Mouse (Mus musculus) common myeloid progenitor, adult 5-6 weeks (primary cell): ENCODE data around the gene Des. TPM values are rescaled to one million over a fixed set of nuclear protein-coding genes. Genes with fewer than 3 reads are reported as not detected.
A peak's percentile ranks its signal among the peaks of the same experiment; 100 is the strongest.

ENCODE experiments used
- ATAC-seq: replicated peaks from 2 replicates; pipeline ENCODE4 v1.8.0; 2016; ENCODE audit warnings: low read depth, mild to moderate bottlenecking, moderate TSS enrichment, inconsistent platforms; ENCODE audit not compliant: poor library complexity, severe bottlenecking
- total RNA-seq: library from RNA; stranded (forward); fragments of 200-1000, 187-1606 nt; gene quantifications from 2 replicates; pipeline ENCODE4 v1.2.3, GENCODE M21; 2017

The Des gene
- total RNA-seq, 1 experiment from 2014 or later = not detected

DNA sequence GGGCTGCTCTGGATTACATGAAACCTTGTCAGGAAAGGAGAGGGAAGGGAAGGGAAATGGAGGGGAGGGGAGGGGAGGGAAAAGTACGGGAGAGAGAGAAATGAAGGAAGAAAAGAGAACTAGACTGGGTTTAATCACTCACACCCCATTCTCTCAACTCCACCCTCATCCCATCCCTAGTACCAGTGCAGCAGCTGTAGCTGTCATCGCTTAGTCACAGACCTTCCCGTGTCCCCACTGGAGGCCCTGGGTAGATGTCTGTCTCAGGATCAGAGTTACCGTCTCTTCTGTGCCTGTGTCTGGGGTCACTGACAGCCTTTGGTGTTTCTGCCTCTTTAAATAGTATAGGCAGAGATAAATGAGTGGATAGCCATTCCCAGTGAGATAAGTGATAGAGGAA lies 48.1 kb downstream of the Des start:
- ATAC-seq = no peak

- no peak for ATAC-seq
These were observed 49.8 kb downstream of the Des start for GRCm38 (mm10) chr1:75409950-75410349.

DNA sequence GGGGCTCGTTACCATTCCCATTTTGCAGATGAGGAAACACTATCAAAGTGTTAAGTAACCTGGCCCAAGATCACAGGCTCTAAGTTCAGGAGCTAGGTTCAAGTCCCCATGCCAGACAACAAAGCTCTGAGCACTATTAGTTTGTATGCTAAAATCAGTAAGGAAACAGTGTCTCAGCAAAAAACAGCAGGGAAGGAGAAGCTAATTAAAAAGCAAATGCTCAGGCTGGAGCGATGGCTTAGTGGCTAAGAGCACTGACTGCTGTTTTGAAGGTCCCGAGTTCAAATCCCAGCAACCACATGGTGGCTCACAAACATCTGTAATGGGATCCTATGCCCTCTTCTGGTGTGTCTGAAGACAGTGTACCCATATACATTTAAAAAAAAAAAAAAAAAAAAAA lies 52.1 kb downstream of the Des start:
- no peak for ATAC-seq

GRCm38 (mm10) chr1:75413749-75414148 lies 53.6 kb downstream of the Des start:
- ATAC-seq = peak; percentile 88

Other genes with a start within 250 kb of the Des start
- gene Nhej1, start 235.1 kb upstream of the Des start, total RNA-seq = 2.7 and 6.6 TPM in 2 replicates
- not detected in 2 replicates for gene Slc23a3, start 226.4 kb upstream of the Des start, total RNA-seq
- gene Cnppd1, start 217.6 kb upstream of the Des start, total RNA-seq = 37.0 and 38.3 TPM in 2 replicates
- 45.8 and 60.1 TPM in 2 replicates for gene Retreg2, start 217.6 kb upstream of the Des start, total RNA-seq
- 12.7 and 21.8 TPM in 2 replicates for gene Zfand2b, start 191.7 kb upstream of the Des start, total RNA-seq
- 17.8 and 22.9 TPM in 2 replicates for gene Abcb6, start 179.9 kb upstream of the Des start, total RNA-seq
- gene Ankzf1, start 168.2 kb upstream of the Des start, total RNA-seq = 13.1 and 17.3 TPM in 2 replicates
- gene Atg9a, start 168.1 kb upstream of the Des start, total RNA-seq = 6.8 and 8.5 TPM in 2 replicates
- 7.5 and 13.1 TPM in 2 replicates for gene Glb1l, start 149.5 kb upstream of the Des start, total RNA-seq
- 60.9 and 92.2 TPM in 2 replicates for gene Stk16, start 149.5 kb upstream of the Des start, total RNA-seq
- gene Tuba4a, start 140.5 kb upstream of the Des start, total RNA-seq = 156 and 186 TPM in 2 replicates
- gene A630095N17Rik, start 128.2 kb upstream of the Des start, total RNA-seq = 1.1 TPM in 1 of 2 replicates, not detected in the other
- gene Dnajb2, start 123.9 kb upstream of the Des start, total RNA-seq = 5.9 and 9.5 TPM in 2 replicates
- 0.14 TPM in 1 of 2 replicates, not detected in the other for gene Ptprn, start 95.8 kb upstream of the Des start, total RNA-seq
- gene Resp18, start 81.9 kb upstream of the Des start, total RNA-seq = not detected in 2 replicates
- gene Dnpep, start 42.3 kb upstream of the Des start, total RNA-seq = 28.7 and 37.5 TPM in 2 replicates
- not detected in 2 replicates for gene Speg, start 15.0 kb downstream of the Des start, total RNA-seq
- gene Gmppa, start 75.6 kb downstream of the Des start, total RNA-seq = 61.7 and 73.9 TPM in 2 replicates
- not detected in 2 replicates for gene Asic4, start 90.1 kb downstream of the Des start, total RNA-seq
- 0.92 and 2.1 TPM in 2 replicates for gene Chpf, start 119.0 kb downstream of the Des start, total RNA-seq
- 0.32 TPM in 1 of 2 replicates, not detected in the other for gene Tmem198, start 119.2 kb downstream of the Des start, total RNA-seq
- gene Obsl1, start 146.1 kb downstream of the Des start, total RNA-seq = 1.4 and 2.7 TPM in 2 replicates
- gene Inha, start 146.7 kb downstream of the Des start, total RNA-seq = not detected in 2 replicates
- 15.1 and 19.5 TPM in 2 replicates for gene Stk11ip, start 161.2 kb downstream of the Des start, total RNA-seq
- under 0.01 TPM in 1 of 2 replicates, not detected in the other for gene Slc4a3, start 185.9 kb downstream of the Des start, total RNA-seq